Mouse (Mus musculus) testis, adult 2 months (tissue): ENCODE measurements around the gene Mkrn2os. TPM values are rescaled to one million over a fixed set of nuclear protein-coding genes. Genes with fewer than 3 reads are reported as not detected.

Experiments used
- H3K27ac ChIP-seq: fragments of 200-500 bp; 2 replicates; pipeline ENCODE4 v1.5.1; 2012; ENCODE audit warnings: low read depth, low read length; ENCODE audit not compliant: control insufficient read depth, insufficient read depth
- H3K27me3 ChIP-seq: fragments of 200-500 bp; 2 replicates; pipeline ENCODE4 v1.6.1; 2012; ENCODE audit warnings: mild to moderate bottlenecking, low read length, moderate library complexity; ENCODE audit not compliant: control insufficient read depth, insufficient read depth
- H3K36me3 ChIP-seq: fragments of 200-500 bp; 2 replicates; pipeline ENCODE4 v1.6.1; 2012; ENCODE audit warnings: mild to moderate bottlenecking, low read length; ENCODE audit not compliant: control insufficient read depth, insufficient read depth
- H3K4me1 ChIP-seq: fragments of 200-500 bp; 2 replicates; pipeline ENCODE4 v1.6.1; 2012; ENCODE audit warnings: low read length; ENCODE audit not compliant: control insufficient read depth, insufficient read depth
- H3K4me3 ChIP-seq: fragments of 200-500 bp; 2 replicates; pipeline ENCODE4 v1.5.1; 2012; ENCODE audit warnings: low read depth, mild to moderate bottlenecking, low read length, moderate library complexity, mixed read lengths; ENCODE audit not compliant: control insufficient read depth
- CTCF ChIP-seq: fragments of 200-500 bp; IDR thresholded peaks from 2 replicates; pipeline ENCODE4 v1.5.1; 2012; ENCODE audit warnings: low read depth, mild to moderate bottlenecking, inconsistent platforms, low read length, moderate library complexity; ENCODE audit not compliant: control insufficient read depth, insufficient read depth, insufficient replicate concordance
- POLR2A ChIP-seq: fragments of 200-500 bp; IDR thresholded peaks from 2 replicates; pipeline ENCODE4 v1.6.1; 2012; ENCODE audit warnings: low read depth, mild to moderate bottlenecking, inconsistent platforms, low read length, moderate library complexity; ENCODE audit not compliant: control insufficient read depth
- polyA plus RNA-seq: library from polyadenylated mRNA; depleted of rRNA; stranded (reverse); fragments of >200 nt; gene quantifications from 2 replicates; pipeline ENCODE4 v1.2.3, GENCODE M21; 2012

The Mkrn2os gene
- polyA plus RNA-seq, 1 experiment = 1.9 TPM

- Histone ChIP-seq H3K4me3 (no peak overlapping the region), H3K36me3 (no peaks in the 10 kb centered on the region), H3K4me1 (peaks cover 10% of the 10 kb centered on the region), H3K27me3 (no peaks in the 10 kb centered on the region), H3K27ac (no peak overlapping the region)
- TF ChIP-seq POLR2A (no peak), CTCF (no peak)
Observed at GRCm38 (mm10) chr6:115580810-115581209, 11.6 kb downstream of the Mkrn2os start.

- no peaks in the 10 kb centered on the region for H3K27me3 ChIP-seq
- H3K4me3 ChIP-seq = no peak overlapping the region
- peaks cover 2% of the 10 kb centered on the region for H3K4me1 ChIP-seq
- TF ChIP-seq CTCF (no peak), POLR2A (no peak)
- H3K27ac ChIP-seq = no peak overlapping the region
- no peaks in the 10 kb centered on the region for H3K36me3 ChIP-seq
Observed at GRCm38 (mm10) chr6:115577941-115578340, 14.4 kb downstream of the Mkrn2os start.

- Histone ChIP-seq H3K27ac (no peak overlapping the region), H3K4me1 (no peaks in the 10 kb centered on the region; the same call in 1 of the 2 replicates), H3K36me3 (no peaks in the 10 kb centered on the region), H3K27me3 (no peaks in the 10 kb centered on the region), H3K4me3 (no peak overlapping the region)
- no peak for TF ChIP-seq POLR2A
- no peak for TF ChIP-seq CTCF
Observed at GRCm38 (mm10) chr6:115577407-115577806, 15.0 kb downstream of the Mkrn2os start.

GRCm38 (mm10) chr6:115574171-115574570 is 18.2 kb downstream of the Mkrn2os start:
- no peaks in the 10 kb centered on the region for H3K4me1 ChIP-seq
- no peaks in the 10 kb centered on the region for H3K36me3 ChIP-seq
- TF ChIP-seq CTCF = no peak
- H3K27me3 ChIP-seq = no peaks in the 10 kb centered on the region
- no peak overlapping the region for H3K4me3 ChIP-seq
- no peak overlapping the region for H3K27ac ChIP-seq

GRCm38 (mm10) chr6:115565479-115566045 is 26.8 kb downstream of the Mkrn2os start:
- H3K27ac ChIP-seq = no peak overlapping the region
- TF ChIP-seq POLR2A (0 out of 2 replicates have a peak, but pooled peaks have one; percentile 12), CTCF (no peak)
- no peaks in the 10 kb centered on the region for H3K36me3 ChIP-seq
- peaks cover 2% of the 10 kb centered on the region; the same call in 1 of the 2 replicates for H3K4me1 ChIP-seq
- no peak overlapping the region for H3K4me3 ChIP-seq
- H3K27me3 ChIP-seq = no peaks in the 10 kb centered on the region

- H3K27ac ChIP-seq = no peak overlapping the region
- no peaks in the 10 kb centered on the region for H3K4me1 ChIP-seq
- no peaks in the 10 kb centered on the region for H3K36me3 ChIP-seq
- H3K4me3 ChIP-seq = no peak overlapping the region
- TF ChIP-seq CTCF = no peak
- no peaks in the 10 kb centered on the region for H3K27me3 ChIP-seq
Observed at GRCm38 (mm10) chr6:115559651-115560632, 32.4 kb downstream of the Mkrn2os start.

GRCm38 (mm10) chr6:115558176-115558575 is 34.2 kb downstream of the Mkrn2os start:
- Histone ChIP-seq H3K27me3 (no peaks in the 10 kb centered on the region), H3K4me1 (no peaks in the 10 kb centered on the region), H3K4me3 (no peak overlapping the region), H3K27ac (no peak overlapping the region), H3K36me3 (no peaks in the 10 kb centered on the region)
- TF ChIP-seq CTCF (no peak), POLR2A (no peak)
